Mouse (Mus musculus) cortical plate, adult 2 months (tissue): ENCODE data around the gene Alkbh8. TPM values are rescaled to one million over a fixed set of nuclear protein-coding genes. Genes with fewer than 3 reads are reported as not detected.
"Not testable (repeated sequence)": the region's sequence is repeated elsewhere in the genome, so short reads cannot be mapped to it uniquely, and the experiment has no call there.

Source experiments
- H3K27ac ChIP-seq: fragments of 200-500 bp; 2 replicates; pipeline ENCODE4 v1.5.1; 2012; ENCODE audit warnings: low read length, control low read depth, inconsistent platforms; ENCODE audit not compliant: insufficient read depth
- H3K4me1 ChIP-seq: fragments of 200-500 bp; 2 replicates; pipeline ENCODE4 v1.6.1; 2011; ENCODE audit warnings: low read length; ENCODE audit not compliant: control insufficient read depth, insufficient read depth
- H3K4me3 ChIP-seq: fragments of 200-500 bp; 2 replicates; pipeline ENCODE4 v1.5.1; 2011; ENCODE audit warnings: mild to moderate bottlenecking, low read length, control low read depth; ENCODE audit not compliant: insufficient read depth
- CTCF ChIP-seq: fragments of 200-500 bp; IDR thresholded peaks from 2 replicates; pipeline ENCODE4 v1.5.1; 2011; ENCODE audit warnings: mild to moderate bottlenecking, control low read depth, low read length; ENCODE audit not compliant: insufficient read depth; ENCODE audit errors: extremely low read depth
- POLR2A ChIP-seq: fragments of 200-500 bp; IDR thresholded peaks from 2 replicates; pipeline ENCODE4 v1.6.1; 2011; ENCODE audit warnings: mild to moderate bottlenecking, low read length, control low read depth; ENCODE audit not compliant: insufficient read depth; ENCODE audit errors: extremely low read depth
- polyA plus RNA-seq: library from polyadenylated mRNA; depleted of rRNA; stranded (reverse); fragments of >200 nt; gene quantifications from 2 replicates; pipeline ENCODE4 v1.2.3, GENCODE M21; 2012; rRNA removed

The Alkbh8 gene
- polyA plus RNA-seq, 1 experiment, result 12.4 TPM

- no peak overlapping the region for H3K4me3 ChIP-seq
- TF ChIP-seq CTCF, result no peak
- no peak for TF ChIP-seq POLR2A
- H3K27ac ChIP-seq, result no peak overlapping the region
- no peaks in the 10 kb centered on the region for H3K4me1 ChIP-seq
Observed at GRCm38 (mm10) chr9:3345967-3346366, 11.0 kb downstream of the Alkbh8 start.

- Histone ChIP-seq H3K4me3 (no peak overlapping the region), H3K27ac (no peak overlapping the region), H3K4me1 (no peaks in the 10 kb centered on the region)
- TF ChIP-seq CTCF (no peak), POLR2A (no peak)
Observed at GRCm38 (mm10) chr9:3350056-3350455, 15.1 kb downstream of the Alkbh8 start.

- not testable (repeated sequence) for H3K4me1 ChIP-seq, H3K4me3 ChIP-seq, H3K27ac ChIP-seq
Observed at GRCm38 (mm10) chr9:3376323-3376722, 41.4 kb downstream of the Alkbh8 start.

GRCm38 (mm10) chr9:3403251-3404208, 68.6 kb downstream of the Alkbh8 start, which contains the start of gene Cwf19l2:
TSS of gene Cwf19l2 (plus strand) at chr9:3403592.
- Histone ChIP-seq H3K27ac (no peak within 1 kb of the TSS), H3K4me3 (peak within 1 kb of the TSS; percentile 42), H3K4me1 (no peaks in the 10 kb centered on the region)
- TF ChIP-seq CTCF (peak; percentile 7; the same call in 1 of the 2 replicates), POLR2A (no peak)

- Histone ChIP-seq H3K4me3 (peak overlapping the region; percentile 42), H3K4me1 (no peaks in the 10 kb centered on the region), H3K27ac (no peak overlapping the region)
- TF ChIP-seq POLR2A, result no peak
- TF ChIP-seq CTCF, result no peak
Observed at GRCm38 (mm10) chr9:3404372-3404771, 69.4 kb downstream of the Alkbh8 start.

GRCm38 (mm10) chr9:3439555-3440300, 104.8 kb downstream of the Alkbh8 start:
- not testable (repeated sequence) for H3K27ac ChIP-seq, H3K4me3 ChIP-seq, H3K4me1 ChIP-seq

Other genes starting within 250 kb of the Alkbh8 start
- gene Cwf19l2, start 68.5 kb downstream of the Alkbh8 start, polyA plus RNA-seq, result 5.2 and 5.4 TPM in 2 replicates
- 5.7 and 7.3 TPM in 2 replicates for gene Gucy1a2, start 197.6 kb downstream of the Alkbh8 start, polyA plus RNA-seq